Mouse (Mus musculus) layer of hippocampus, adult 18-20 months (tissue): ENCODE measurements around the gene Iqcn. TPM values are rescaled to one million over a fixed set of nuclear protein-coding genes. Genes with fewer than 3 reads are reported as not detected.

Experiments
- DNase-seq, 2 experiments: peaks; one replicate each; pipeline ENCODE4 v3.0.0; 2022; ENCODE audit warnings: low spot score in 2 of 2
- total RNA-seq, 2 experiments: library from RNA; stranded (reverse); gene quantifications; 2 replicates each; pipeline ENCODE4 v1.2.3; 2021

The Iqcn gene
- total RNA-seq, 2 experiments from 2014 or later = 0.07 TPM; not detected in 1

DNA sequence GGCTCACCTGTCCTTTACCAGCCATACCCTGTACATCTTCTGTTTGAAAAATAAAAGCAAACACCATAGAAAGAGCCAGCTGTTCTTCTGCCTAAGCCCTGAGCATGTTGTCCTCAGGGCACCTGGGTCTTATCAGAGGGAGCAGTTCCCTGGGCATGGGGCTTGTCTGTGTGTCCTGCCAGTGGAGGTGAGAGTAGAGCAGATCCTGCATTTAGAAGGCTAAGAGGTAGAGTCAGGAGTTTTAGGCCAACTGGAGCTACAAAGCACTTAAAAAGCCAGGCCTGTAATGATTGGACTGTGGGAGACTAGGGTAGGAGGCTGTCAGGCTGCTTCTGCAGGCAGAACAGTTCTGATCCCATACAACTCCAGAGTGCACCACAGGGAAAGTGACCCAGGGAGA is 24.6 kb upstream of the Iqcn start:
- DNase-seq = no peak

DNA sequence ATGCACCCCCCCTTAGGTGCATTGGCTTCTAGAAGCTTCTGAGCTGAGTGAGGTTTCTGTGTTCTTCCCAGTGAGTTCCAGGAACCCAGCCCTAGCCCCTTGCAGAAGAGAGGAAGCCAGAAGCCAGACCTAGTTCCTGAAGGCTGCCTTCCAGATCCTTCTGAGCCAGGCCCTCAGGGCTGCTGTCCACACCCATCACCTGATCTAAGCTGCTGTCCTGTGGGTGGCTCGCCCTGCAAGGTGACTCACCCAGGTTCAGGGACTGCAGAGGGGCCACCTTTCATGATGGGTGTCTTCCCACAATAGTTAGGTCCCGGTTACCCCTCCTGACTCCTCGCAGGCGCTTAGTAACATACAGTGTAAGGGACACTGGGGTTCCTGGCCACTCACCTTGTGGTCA is 23.9 kb upstream of the Iqcn start:
- DNase-seq = no peak

DNA sequence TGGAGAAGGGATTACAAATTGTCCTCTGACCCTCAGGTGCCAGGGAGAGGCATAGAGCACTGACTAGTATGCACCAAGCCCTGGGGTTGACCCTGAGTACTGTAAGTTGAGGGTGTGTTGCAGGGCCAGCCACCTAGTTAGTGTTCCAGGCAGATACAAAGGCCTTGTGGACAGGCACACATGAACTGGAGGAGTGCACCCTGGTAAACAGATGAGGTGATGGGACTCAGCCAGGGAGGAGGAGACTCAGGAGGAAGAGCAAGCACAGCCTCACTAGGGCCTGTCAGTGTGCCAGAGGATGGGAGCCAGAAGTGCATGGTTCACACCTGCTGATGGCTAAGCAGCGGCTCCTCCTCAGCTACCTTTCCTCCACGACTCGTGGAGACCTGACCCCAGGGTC is 23.2 kb upstream of the Iqcn start:
- DNase-seq = no peak

DNA sequence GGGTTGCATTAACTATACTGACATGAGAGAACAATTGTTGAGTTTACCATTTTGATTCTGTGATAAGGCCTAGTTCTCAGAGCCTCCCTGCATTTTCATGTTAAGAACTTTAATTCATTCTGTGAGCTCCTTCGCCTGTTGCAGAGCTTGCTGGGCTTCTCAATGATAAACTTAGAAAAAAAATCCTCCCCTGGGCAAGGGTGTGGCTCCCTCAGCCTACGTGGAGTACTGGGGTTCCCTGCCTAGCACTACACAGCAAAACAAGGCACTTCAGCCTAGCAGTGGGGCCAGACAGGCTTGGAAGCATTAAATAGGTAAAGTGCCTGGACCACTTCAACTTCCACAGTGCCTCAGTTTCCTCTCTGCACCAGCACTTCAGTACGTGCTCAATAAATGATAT is 21.8 kb upstream of the Iqcn start:
- no peak for DNase-seq

DNA sequence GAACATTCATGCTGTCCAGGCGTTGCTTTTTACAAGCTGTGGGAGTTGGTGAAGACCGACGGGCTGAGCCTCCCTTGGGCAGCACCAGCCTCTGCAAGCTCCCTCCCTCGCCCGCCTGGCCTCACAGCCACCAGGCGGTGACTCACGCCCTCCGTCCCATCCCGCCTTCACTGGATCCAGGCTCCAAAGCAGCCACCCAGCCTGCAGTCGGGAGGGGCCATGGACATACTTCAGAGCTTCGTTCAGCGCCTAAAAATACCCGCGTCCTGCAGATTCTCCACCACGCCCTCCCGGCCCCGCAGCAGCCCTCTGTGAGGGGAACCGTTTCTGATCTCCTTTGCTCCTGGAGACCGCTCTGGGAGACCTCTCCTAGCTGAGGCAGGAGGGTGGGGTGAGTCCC is 21.1 kb upstream of the Iqcn start:
- no peak for DNase-seq

DNA sequence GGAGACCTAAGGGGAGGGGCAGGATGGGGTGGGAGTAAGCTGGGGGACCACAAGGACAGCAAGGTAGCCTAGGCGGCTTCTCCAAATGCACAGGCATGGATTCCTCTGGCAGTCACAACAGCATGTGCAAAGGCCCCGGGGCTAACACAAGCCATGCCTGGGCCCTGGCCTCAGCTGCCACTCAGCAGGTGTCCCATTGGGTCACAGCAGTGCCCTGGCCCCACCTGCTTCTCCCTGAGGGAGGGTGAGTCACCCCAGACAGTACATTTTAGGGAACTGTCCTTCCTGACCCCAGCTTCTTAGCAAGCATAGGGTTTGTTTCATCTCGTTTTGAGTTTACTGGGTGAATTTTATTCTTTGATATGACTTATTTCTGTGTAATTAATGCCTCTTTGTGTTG is 20.6 kb upstream of the Iqcn start:
- DNase-seq = no peak

DNA sequence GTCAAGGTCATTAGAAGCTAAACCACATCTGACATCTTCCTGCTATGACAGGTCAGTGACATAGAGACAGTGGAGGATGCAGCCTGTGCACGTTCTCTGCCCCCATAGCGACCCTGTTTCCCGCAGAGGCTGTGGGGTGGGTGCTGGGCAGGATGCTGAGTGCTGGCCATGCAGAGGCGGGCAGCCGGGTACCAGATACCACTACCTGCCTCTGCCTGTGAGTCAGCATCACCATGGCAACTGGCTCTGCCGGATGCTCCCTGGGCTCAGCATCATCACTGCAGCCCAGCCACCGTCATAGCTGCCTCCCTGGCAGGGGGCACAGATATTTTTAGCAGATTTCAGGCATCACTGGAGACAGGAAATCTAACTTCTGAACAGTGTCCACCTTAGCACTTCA is 19.0 kb upstream of the Iqcn start:
- DNase-seq = peak; percentile 78 to 87

DNA sequence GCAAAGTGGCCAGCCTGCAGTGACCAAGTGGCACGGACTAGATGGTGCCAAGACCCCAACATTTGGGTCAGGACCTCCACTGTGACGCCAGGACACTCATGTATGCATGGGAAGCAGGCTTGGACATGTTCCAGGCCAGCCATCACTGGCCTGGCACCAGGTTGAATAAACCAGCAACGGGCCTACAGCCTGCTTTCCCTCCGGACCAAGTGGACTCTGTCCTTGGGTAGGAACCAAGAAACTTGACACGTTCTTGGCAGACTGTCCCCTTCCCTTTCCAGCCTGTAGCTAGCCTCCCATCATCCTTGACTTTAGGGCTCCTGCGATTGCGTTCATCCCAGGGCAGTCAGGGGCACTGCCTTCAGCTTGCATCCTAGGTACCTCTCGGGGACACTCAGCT is 15.7 kb upstream of the Iqcn start:
- no peak for DNase-seq

DNA sequence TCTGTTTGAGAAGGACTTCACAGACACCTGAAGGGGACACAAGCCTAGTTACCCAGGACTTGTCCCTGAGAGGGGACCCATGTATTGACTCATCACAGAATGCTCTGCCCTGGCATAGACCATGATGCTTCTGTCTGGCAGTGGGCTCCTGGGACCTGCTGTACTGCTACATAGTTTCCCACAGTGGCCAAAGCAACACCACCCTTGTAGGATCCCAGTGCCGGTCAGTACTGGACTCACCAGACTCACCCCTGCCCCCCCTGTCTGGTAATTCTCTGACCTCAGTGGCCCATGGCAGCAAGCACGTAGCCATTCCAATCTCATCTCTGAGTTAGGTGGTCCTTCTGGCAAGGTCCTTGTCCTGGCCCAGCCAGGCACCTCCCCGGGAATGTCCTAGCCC is 15.1 kb upstream of the Iqcn start:
- no peak for DNase-seq

DNA sequence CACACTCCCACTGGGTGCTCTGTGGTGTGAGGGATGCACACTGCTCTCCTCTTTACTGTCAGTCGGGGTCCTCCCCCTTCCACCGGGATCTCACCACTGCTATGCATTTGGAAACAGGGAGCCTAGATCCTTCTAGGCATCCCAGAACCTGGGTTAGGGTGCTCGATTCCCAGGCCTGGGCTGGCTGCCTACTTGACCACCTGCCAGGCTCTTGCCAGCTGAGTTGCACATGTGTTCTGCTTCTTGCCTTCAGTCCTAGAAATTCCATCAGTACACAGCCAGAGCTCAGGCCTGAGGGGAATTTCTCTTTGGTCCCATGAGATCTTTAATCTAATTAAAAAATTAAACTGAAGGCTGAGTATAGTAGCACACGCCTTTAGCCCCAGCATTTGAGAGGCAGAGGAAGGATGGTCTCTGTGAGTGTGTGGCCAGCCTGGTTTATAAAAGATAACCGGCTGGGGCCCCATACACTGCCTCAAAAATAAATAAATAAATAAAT is 13.3 kb upstream of the Iqcn start:
- no peak for DNase-seq

DNA sequence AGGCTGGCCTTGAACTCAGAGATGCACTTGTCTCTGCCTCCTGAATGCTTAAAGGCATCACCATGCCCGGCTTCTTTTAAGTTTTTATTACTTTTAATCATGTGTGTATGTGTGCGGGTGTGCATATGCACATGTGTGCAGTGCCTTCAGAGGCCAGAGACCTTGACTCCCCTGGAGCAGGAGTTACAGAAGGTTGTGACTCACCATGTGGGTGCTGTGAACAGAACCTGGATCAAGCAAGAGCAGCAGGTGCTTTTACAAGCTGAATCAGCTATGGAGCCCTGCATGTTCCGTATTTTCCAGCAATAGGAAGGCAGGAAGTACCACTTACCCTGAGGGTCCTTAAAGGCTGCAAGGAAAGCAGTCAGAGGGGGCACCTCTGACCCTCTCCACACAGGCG is 12.0 kb upstream of the Iqcn start:
- DNase-seq = no peak

DNA sequence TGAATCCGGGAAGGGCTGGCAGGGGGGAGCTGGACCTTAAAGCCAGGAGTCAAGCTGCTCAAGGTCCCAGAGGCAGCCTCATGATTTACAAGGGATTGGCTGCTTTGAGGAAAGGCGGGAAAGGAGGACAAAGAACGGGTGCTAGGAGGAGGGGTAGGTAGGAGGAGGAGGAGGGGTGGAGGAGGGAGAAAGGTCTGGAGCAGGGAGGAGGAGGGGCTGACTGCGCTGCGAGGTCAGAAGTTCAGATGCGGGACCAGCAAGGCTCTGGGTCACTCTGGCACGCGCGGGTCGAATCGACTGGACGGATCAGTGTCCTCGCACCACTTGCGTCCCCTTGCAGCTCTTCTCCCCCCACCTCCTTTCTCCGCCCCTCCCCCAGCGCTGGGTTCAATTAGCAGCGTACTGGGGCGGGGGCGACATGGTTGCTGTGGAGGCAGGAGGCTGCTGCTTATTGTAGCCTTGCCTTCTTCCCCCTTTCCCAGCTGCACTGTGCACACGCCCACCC is 11.5 kb upstream of the Iqcn start:
- no peak for DNase-seq

DNA sequence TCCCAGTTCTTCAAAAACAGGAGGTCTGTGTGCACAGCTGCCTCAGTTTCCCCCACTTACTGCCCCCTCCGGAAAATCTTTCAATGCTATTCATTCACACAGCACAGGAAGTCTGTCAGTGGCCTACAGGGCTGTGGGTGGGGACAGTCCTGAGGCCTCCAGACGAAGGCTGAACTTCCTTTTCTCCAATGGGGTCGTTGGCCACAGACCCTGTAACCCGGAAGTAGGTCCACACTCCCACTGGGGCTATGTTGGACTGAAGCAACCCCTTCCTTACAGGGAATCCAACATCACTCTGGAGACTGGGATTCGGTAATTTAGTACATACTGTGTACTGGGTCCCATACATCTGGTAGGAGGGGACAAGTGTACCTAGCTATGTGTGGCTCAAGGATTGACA is 9.6 kb upstream of the Iqcn start:
- DNase-seq = no peak

DNA sequence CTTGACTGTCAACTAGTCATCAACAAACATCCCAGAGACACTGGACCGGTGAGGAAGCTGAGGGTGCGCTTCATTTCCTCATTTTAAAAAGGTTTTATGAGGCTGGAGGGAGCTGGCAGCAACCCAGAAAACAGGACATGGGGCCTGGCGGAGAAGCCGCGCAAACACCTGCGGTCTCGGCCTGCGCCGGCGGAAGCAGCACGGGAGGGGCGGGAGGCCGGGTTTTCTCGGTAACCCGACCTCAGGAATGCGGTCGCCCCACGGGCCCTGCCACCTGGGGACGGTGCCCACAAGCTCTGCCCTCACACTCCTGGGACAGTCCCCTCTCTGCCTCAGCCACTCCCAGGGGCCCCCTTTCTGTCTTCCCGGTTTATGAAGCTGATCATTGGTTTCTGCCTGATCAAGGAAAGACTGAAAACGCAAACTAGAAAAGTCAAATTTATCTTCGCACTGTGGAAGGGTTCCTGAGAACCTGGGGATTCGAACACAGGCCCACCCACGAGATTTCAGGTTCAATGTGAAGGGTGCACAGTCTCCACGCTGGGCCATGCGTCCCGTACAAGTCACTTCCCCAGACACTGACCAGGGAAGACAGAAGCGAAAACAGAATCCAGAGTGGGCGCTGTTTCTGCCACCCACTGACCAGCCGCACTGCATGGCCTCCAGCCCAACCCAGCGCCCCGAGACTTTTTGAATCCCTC is 7.8 kb upstream of the Iqcn start:
- DNase-seq = no peak

DNA sequence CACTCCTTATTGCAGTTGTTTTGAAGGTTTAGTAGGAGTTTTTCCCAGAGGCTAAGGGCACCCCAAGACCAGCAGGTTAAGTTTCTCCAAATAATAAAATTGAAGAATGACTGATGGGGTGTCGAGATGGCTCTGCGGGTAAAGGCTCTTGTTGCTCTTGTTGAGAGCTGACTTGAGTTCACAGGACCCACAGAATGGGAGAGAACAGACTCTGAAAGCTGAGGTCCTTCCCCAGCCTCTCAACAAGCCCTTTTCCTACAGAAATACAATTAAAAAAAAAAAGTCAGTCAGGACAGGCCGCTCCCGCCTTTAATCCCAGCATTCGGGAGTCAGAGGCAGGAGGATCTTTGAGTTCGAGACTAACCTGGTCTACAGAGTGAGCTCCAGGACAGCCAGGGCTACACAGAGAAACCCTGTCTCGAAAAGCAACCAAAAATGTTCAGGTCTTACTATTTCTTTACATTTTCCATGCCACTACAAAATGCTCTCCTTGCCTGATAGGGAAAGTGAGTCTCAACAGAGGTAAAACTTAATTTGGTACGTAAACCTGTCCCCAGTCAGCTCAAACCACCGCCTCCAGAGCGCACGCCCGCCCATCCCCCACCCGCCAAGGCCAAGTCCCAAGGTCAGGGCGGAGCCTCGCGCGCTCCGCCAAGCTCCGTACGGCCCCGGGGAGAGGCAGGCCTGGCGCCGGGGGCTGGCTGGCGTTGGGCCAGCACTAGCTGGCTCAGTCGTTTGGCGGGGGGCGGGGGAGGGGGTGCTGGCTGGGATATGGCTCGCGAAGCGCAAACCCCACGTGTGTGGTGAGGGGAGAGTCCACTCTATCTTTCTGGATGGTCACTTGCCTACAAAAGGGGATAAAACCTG is 7.0 kb upstream of the Iqcn start:
- DNase-seq = no peak

DNA sequence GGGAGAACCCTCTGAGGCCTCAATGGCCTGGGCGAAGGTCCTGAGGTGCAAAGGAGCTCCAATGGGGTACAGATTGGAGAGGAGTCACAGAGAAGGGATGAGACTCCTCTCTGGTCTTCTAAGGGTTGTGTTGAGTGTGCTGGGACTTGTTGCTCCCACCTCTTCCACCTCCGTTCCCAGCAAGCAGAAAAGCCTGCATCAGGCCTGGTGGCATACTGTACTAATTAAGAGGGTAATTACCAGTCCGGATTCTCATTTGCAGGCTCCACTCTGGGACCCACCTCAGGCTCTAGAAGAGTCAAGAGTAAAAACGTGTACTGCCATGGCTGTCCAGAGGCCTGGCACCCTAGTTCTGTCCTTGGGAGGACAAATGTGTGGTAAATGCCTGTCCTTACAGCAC is 6.3 kb upstream of the Iqcn start:
- DNase-seq = no peak

DNA sequence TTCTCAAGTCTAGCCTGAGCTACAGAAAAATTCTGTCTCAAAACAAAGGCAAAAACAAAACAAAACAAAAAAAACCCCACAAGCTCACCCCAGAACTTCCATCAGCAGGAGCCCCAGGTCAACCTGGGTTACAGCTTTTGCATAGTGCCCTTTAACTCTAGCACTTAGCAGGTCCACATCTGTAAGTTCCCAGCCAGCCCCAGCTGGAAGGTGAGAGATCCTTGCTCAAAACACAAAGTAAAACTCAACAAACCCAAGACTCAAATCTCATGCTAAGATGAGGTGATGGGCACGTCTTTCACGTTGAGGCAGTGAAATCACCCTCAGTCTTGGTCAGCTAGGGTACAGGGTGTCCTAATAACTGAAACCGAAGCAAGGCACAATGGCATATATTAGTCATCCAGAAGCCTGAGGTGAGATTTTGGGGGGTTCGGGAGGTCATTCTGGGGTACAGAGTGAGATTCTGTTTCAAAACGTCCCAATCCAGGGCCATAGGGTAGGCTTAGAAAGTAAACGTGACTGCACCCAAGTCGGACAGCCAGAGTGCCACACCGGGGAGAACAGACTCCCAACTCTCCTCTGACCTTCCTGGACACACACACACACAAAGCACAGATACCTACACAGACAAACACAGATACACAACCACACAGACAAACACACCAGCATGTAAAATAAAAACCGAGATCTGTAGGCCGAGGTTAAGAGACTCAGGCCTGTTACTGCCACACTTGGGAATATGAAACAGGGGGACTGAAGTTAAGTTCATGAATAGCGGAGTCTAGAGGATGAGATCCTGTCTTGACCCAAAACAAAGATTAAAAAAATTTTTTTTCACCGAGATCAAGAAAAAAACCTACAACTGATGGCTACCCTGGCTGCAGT is 5.6 kb upstream of the Iqcn start:
- DNase-seq = no peak

DNA sequence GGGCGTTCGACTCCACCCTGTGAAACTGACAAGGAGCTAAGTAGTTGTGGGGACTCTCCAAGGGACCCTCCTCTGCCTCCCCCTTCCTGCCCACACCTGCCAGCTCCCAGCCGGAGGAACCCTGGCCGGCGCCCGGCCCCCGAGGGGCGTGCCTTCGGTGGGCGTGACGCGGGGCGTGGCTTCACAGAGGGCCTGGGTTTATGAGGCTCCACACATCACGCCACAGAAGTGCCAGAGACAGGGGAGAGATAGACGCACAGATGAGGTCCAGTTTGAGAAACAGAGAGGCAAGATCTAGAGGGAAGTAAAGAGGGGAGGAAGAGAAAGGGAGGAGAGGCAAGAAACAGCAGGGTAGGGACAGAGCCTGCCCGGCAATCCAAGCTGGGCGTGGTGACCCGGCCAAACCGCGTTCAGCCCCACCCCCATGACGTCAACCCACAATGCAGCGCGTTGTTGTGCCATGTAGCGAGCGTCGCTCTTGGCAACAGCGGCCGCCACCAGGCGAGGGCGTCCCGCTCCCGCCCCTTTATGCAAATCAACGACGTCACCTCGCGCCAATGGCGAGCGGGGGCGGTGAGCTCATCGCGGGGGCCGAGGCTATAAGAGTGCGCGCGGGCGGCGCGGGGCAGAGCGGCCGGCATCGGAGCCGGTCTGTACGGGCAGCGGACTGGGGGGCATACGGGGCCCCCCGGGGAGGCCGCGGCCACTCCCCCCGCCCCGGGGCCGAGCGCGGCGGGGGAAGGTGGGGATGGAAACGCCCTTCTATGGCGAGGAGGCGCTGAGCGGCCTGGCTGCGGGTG is 4.7 kb upstream of the Iqcn start, which contains the start of gene Jund:
TSS of gene Jund (plus strand) at position 640 of the 800 bp plus-strand sequence.
- DNase-seq = peak; percentile 98 to 99

DNA sequence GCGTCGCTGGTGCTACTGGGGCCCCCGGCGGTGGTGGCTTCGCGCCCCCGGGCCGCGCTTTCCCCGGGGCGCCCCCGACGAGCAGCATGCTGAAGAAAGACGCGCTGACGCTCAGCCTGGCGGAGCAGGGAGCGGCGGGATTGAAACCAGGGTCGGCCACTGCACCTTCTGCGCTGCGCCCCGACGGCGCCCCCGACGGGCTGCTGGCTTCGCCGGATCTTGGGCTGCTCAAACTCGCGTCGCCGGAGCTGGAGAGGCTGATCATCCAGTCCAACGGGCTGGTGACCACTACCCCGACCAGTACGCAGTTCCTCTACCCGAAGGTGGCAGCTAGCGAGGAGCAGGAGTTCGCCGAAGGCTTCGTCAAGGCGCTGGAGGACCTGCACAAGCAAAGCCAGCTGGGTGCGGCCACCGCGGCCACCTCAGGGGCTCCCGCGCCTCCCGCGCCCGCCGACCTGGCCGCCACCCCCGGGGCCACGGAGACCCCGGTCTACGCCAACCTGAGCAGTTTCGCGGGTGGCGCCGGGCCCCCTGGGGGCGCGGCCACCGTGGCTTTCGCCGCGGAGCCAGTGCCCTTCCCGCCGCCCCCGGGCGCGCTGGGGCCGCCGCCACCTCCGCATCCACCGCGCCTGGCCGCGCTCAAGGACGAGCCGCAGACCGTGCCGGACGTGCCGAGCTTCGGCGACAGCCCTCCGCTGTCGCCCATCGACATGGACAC is 4.0 kb upstream of the Iqcn start:
- peak in 1 of 2 experiments; percentile 57 for DNase-seq
